Mouse (Mus musculus) intestine, embryonic 14.5 days (tissue): ENCODE measurements around the gene Lrch4. TPM values are rescaled to one million over a fixed set of nuclear protein-coding genes. Genes with fewer than 3 reads are reported as not detected.
A peak's percentile ranks its signal among the peaks of the same experiment; 100 is the strongest.

Experiments used
- ATAC-seq: fragments of 200-750 bp; cut with Nextera tagmentation; replicated peaks from 2 replicates; pipeline ENCODE4 v1.8.0; 2017; ENCODE audit warnings: low read depth, moderate number of reproducible peaks, moderate TSS enrichment, moderate library complexity; ENCODE audit not compliant: low FRiP score, low TSS enrichment
- DNase-seq: peaks from one replicate; pipeline ENCODE4 v3.0.0-alpha.2; 2018; ENCODE audit warnings: low spot score
- H3K27ac ChIP-seq: fragments of 300-500 bp; sonication (generic); 2 replicates; pipeline ENCODE4 v1.5.1; 2014; ENCODE audit warnings: low read depth, mild to moderate bottlenecking, control low read depth
- H3K27me3 ChIP-seq: fragments of 300-500 bp; sonication (generic); replicated peaks from 2 replicates; pipeline ENCODE4 v1.6.1; 2014; ENCODE audit warnings: low read length, control low read depth; ENCODE audit not compliant: control insufficient read depth, insufficient read depth
- H3K36me3 ChIP-seq: fragments of 300-500 bp; sonication (generic); 2 replicates; pipeline ENCODE4 v1.6.1; 2014; ENCODE audit warnings: low read length, control low read depth; ENCODE audit not compliant: control insufficient read depth, insufficient read depth
- H3K4me1 ChIP-seq: fragments of 300-500 bp; sonication (generic); replicated peaks from 2 replicates; pipeline ENCODE4 v1.6.1; 2014; ENCODE audit warnings: low read length, control low read depth, mixed read lengths; ENCODE audit not compliant: control insufficient read depth, insufficient read depth
- H3K4me2 ChIP-seq: fragments of 300-500 bp; sonication (generic); 2 replicates; pipeline ENCODE4 v1.6.1; 2014; ENCODE audit warnings: low read length
- H3K4me3 ChIP-seq: fragments of 300-500 bp; sonication (generic); 2 replicates; pipeline ENCODE4 v1.5.1; 2014; ENCODE audit warnings: low read depth, low read length, control low read depth, mixed read lengths
- H3K9ac ChIP-seq: fragments of 300-500 bp; sonication (generic); 2 replicates; pipeline ENCODE4 v1.6.1; 2014; ENCODE audit warnings: mild to moderate bottlenecking, low read length
- H3K9me3 ChIP-seq: fragments of 300-500 bp; sonication (generic); 2 replicates; pipeline ENCODE4 v1.6.1; 2016; ENCODE audit warnings: low read length, control low read depth; ENCODE audit not compliant: control insufficient read depth
- WGBS: fragments of 180-500 bp; shearing (Covaris S2); extraction: QIAGEN DNeasy Blood & Tissue Kit; methylation state at CpG from one replicate; pipeline ENCODE4 v1.1.7; 2014; 5-methylcytosine and 5-hydroxymethylcytosine counted together
- polyA plus RNA-seq: library from polyadenylated mRNA; unstranded; fragments of >200 nt; fragmentation: Nextera tagmentation; extraction: Ambion mirVana; gene quantifications from 2 replicates; pipeline ENCODE4 v1.2.1, GENCODE M21; 2014

Gene Lrch4
- polyA plus RNA-seq, 1 experiment from 2014 or later, result 31.2 TPM

GRCm38 (mm10) chr5:137683388-137684293 lies 54.7 kb downstream of the Lrch4 start:
- no peaks in the 10 kb centered on the region for H3K9me3 ChIP-seq
- H3K4me2 ChIP-seq, result peak overlapping the region; percentile 85
- peak overlapping the region; percentile 54; the same call in 1 of the 2 replicates for H3K27ac ChIP-seq
- ATAC-seq (no peak; the same call in none of the 2 replicates), DNase-seq (peak; percentile 58)
- 10% methylated on average over 28 of the region's 28 CpGs for WGBS
- 0 out of 2 replicates have a peak, but pooled peaks cover 6% of the 10 kb centered on the region for H3K36me3 ChIP-seq
- peak overlapping the region; percentile 63 for H3K4me3 ChIP-seq
- H3K27me3 ChIP-seq, result no peaks in the 10 kb centered on the region
- peaks cover 9% of the 10 kb centered on the region for H3K4me1 ChIP-seq
- peak overlapping the region; percentile 56 for H3K9ac ChIP-seq

GRCm38 (mm10) chr5:137684294-137685123 lies 55.6 kb downstream of the Lrch4 start, which contains the start of gene Agfg2:
Gene Agfg2 (minus strand): TSS chr5:137684726.
- Histone ChIP-seq H3K9ac (peak within 1 kb of the TSS; percentile 56), H3K9me3 (no peaks in the 10 kb centered on the region), H3K27ac (peak within 1 kb of the TSS; percentile 54; the same call in 1 of the 2 replicates), H3K4me1 (peaks cover 9% of the 10 kb centered on the region), H3K27me3 (no peaks in the 10 kb centered on the region), H3K4me3 (peak within 1 kb of the TSS; percentile 63), H3K36me3 (0 out of 2 replicates have a peak, but pooled peaks cover 6% of the 10 kb centered on the region), H3K4me2 (peak within 1 kb of the TSS; percentile 85)
- DNase-seq (peak; percentile 94), ATAC-seq (peak; percentile 98)
- WGBS, result under 1% methylated on average over 62 of the region's 62 CpGs

- no peaks in the 10 kb centered on the region for H3K9me3 ChIP-seq
- 95% methylated on average over 3 of the region's 3 CpGs for WGBS
Measured at GRCm38 (mm10) chr5:137685653-137686052, 56.7 kb downstream of the Lrch4 start.

GRCm38 (mm10) chr5:137686127-137686790 lies 57.3 kb downstream of the Lrch4 start:
- Histone ChIP-seq H3K27ac (no peak overlapping the region), H3K9me3 (no peaks in the 10 kb centered on the region), H3K4me1 (peaks cover 9% of the 10 kb centered on the region), H3K4me2 (no peak overlapping the region), H3K36me3 (0 out of 2 replicates have a peak, but pooled peaks cover 2% of the 10 kb centered on the region), H3K4me3 (no peak overlapping the region), H3K27me3 (no peaks in the 10 kb centered on the region), H3K9ac (no peak overlapping the region)
- ATAC-seq, result no peak
- WGBS, result 70% methylated on average over 6 of the region's 6 CpGs
- no peak for DNase-seq

More at GRCm38 (mm10) chr5:137685653-137686052, 56.7 kb downstream of the Lrch4 start:
- H3K4me2 ChIP-seq, result no peak overlapping the region
- 0 out of 2 replicates have a peak, but pooled peaks cover 3% of the 10 kb centered on the region for H3K36me3 ChIP-seq
- H3K4me3 ChIP-seq, result no peak overlapping the region
- no peak overlapping the region for H3K27ac ChIP-seq
- peaks cover 9% of the 10 kb centered on the region for H3K4me1 ChIP-seq
- no peaks in the 10 kb centered on the region for H3K27me3 ChIP-seq
- no peak overlapping the region for H3K9ac ChIP-seq
- DNase-seq (no peak), ATAC-seq (no peak)

- 81% methylated on average over 3 of the region's 3 CpGs for WGBS
- no peak for ATAC-seq
Measured at GRCm38 (mm10) chr5:137689974-137690373, 61.1 kb downstream of the Lrch4 start.

GRCm38 (mm10) chr5:137690531-137690930 lies 61.6 kb downstream of the Lrch4 start:
- H3K36me3 ChIP-seq, result no peaks in the 10 kb centered on the region
- no peak overlapping the region for H3K9ac ChIP-seq
- H3K27me3 ChIP-seq, result no peaks in the 10 kb centered on the region
- no peak overlapping the region for H3K4me2 ChIP-seq
- H3K4me3 ChIP-seq, result no peak overlapping the region
- ATAC-seq (no peak), DNase-seq (no peak)
- WGBS, result 52% methylated on average over 9 of the region's 9 CpGs
- H3K27ac ChIP-seq, result no peak overlapping the region
- H3K9me3 ChIP-seq, result no peaks in the 10 kb centered on the region
- H3K4me1 ChIP-seq, result no peaks in the 10 kb centered on the region

More at GRCm38 (mm10) chr5:137689974-137690373, 61.1 kb downstream of the Lrch4 start:
- Histone ChIP-seq H3K36me3 (no peaks in the 10 kb centered on the region), H3K27ac (no peak overlapping the region), H3K27me3 (no peaks in the 10 kb centered on the region), H3K4me2 (no peak overlapping the region), H3K9ac (no peak overlapping the region), H3K4me3 (no peak overlapping the region), H3K4me1 (no peaks in the 10 kb centered on the region), H3K9me3 (no peaks in the 10 kb centered on the region)
- no peak for DNase-seq
